ENCODE assay signal across 28 mouse cellular contexts in genomic region chr11:35780336-35780735, GRCm38 (mm10). TPM values are rescaled to one million over a fixed set of nuclear protein-coding genes. Genes with fewer than 3 reads are reported as not detected.
DNase-seq lines count a peak whose midpoint lies in the region; TF ChIP-seq lines count a peak whose summit lies in the region.
"Had no signal": no experiment of that assay in that cellular context is flagged by ENCODE, and none has a peak within 500 bp of the region (broad histone marks: within the 10 kb centered on the region; RNA-seq: fewer than 3 reads in every experiment).

No protein-coding gene starts in this region.

- peaks cover 2% of the 10 kb centered on the region; the same call in 1 of the 2 replicates for H3K79me2 ChIP-seq in heart, adult 2 months (replicated peaks; ENCODE audit: control insufficient read depth, insufficient read depth, low read length)

- no peak for TF ChIP-seq EP300 in heart, adult 2 months (IDR thresholded peaks at IDR 0.05; ENCODE audit: insufficient read depth, low read depth, low read length)

- TF ChIP-seq POLR2A in heart, adult 2 months (IDR thresholded peaks at IDR 0.05; ENCODE audit: insufficient read depth, low read depth, low read length): no peak

- no peak overlapping the region for H3K27ac ChIP-seq in heart, adult 2 months
- H3K27ac ChIP-seq: embryonic facial prominence, embryonic 10.5 days; embryonic facial prominence, embryonic 13.5 days; forebrain, embryonic 12.5 days; forebrain, embryonic 15.5 days; hindbrain, embryonic 10.5 days; hindbrain, embryonic 13.5 days had no signal

- no peak overlapping the region for H3K9ac ChIP-seq in heart, adult 2 months (ENCODE audit: low read depth, low read length)
- H3K9ac ChIP-seq: embryonic facial prominence, embryonic 13.5 days; forebrain, embryonic 12.5 days; forebrain, embryonic 15.5 days; hindbrain, embryonic 13.5 days had no signal

- H3K4me1 ChIP-seq in heart, adult 2 months (ENCODE audit: control insufficient read depth, insufficient read depth, low read length): no peaks in the 10 kb centered on the region
- H3K4me1 ChIP-seq: embryonic facial prominence, embryonic 10.5 days; embryonic facial prominence, embryonic 13.5 days; forebrain, embryonic 12.5 days; hindbrain, embryonic 10.5 days; hindbrain, embryonic 13.5 days had no signal

- 82% methylated on average over 3 of the region's 3 CpGs for WGBS in heart, adult 2 months

- intact Hi-C loops in heart, adult 2 months (cut with DNase I): no loop called here

- H3K4me3 ChIP-seq in heart, adult 2 months: no peak overlapping the region
- H3K4me3 ChIP-seq: embryonic facial prominence, embryonic 10.5 days; embryonic facial prominence, embryonic 13.5 days; erythroblast, embryonic 14.5 days; forebrain, embryonic 12.5 days; forebrain, embryonic 15.5 days; hindbrain, embryonic 10.5 days; hindbrain, embryonic 13.5 days had no signal

- H3K36me3 ChIP-seq in heart, adult 2 months (ENCODE audit: control insufficient read depth, insufficient read depth, low read length): peaks cover 13% of the 10 kb centered on the region

- H3K27me3 ChIP-seq in heart, adult 2 months (ENCODE audit: control insufficient read depth, insufficient read depth, low read length): no peaks in the 10 kb centered on the region
- H3K27me3 ChIP-seq: embryonic facial prominence, embryonic 13.5 days; forebrain, embryonic 12.5 days; forebrain, embryonic 15.5 days; hindbrain, embryonic 13.5 days had no signal

- no peak for DNase-seq in heart, adult 2 months
- DNase-seq in heart, adult 9 months (ENCODE audit: low spot score in 2 of 2): no peak
- peak; percentile 9 for DNase-seq in lung, postnatal 36 days
- no peak for DNase-seq in lung, postnatal 14 days
- peak; percentile 37 for DNase-seq in thymus, postnatal 4 days
- no peak for DNase-seq in thymus, postnatal 10 days (ENCODE audit: low spot score in 2 of 2)
- DNase-seq: adrenal gland, adult 8-10 months; adrenal gland, postnatal 25 days; cerebellum, adult 11-12 months; cerebellum, adult 8-10 months; cerebellum, postnatal 10 days; cerebellum, postnatal 36 days; embryo, embryonic 11 days; gastrocnemius, postnatal 10 days; gastrocnemius, postnatal 36 days; heart, adult 18-20 months; heart, postnatal 36 days had no signal

- TF ChIP-seq CTCF in heart, adult 2 months (IDR thresholded peaks at IDR 0.05): peak; percentile 44

RNA-seq across cellular contexts. Expression of gene Pank3, which starts 11.1 kb away (rescaled TPM):
- 10 to 100 TPM; 19.4 to 21.8 TPM for total RNA-seq in heart, adult 2 months (2021)
- polyA plus RNA-seq in heart, adult 2 months (2012; rRNA removed): 4.8 and 10.9 TPM in 2 replicates

RNA-seq across cellular contexts. Expression of gene Fbll1, which starts 18.3 kb away (rescaled TPM):
- not detected for total RNA-seq in heart, adult 2 months (2021)
- 0.12 TPM in 1 of 2 replicates, not detected in the other for polyA plus RNA-seq in heart, adult 2 months (2012; rRNA removed)
- total RNA-seq: gastrocnemius, postnatal 36 days; heart, adult 18-20 months; heart, postnatal 36 days; MEL had no signal
- polyA plus RNA-seq: CD4-positive, CD25-positive, alpha-beta regulatory T cell, adult 4 months; erythroblast, embryonic 14.5 days; heart, embryonic 11.5 days; heart, postnatal 0 days had no signal

RNA-seq across cellular contexts. Expression of gene Rars, which starts 54.0 kb away (rescaled TPM):
- 10 to 100 TPM; 36.3 to 37.4 TPM for total RNA-seq in heart, adult 2 months (2021)
- 11.7 and 21.8 TPM in 2 replicates for polyA plus RNA-seq in heart, adult 2 months (2012; rRNA removed)

Comparison
In these comparisons a context has a peak if more than half of its experiments do, and no peak if none do; other contexts are left out.
1. DNase-seq: peak in lung, postnatal 36 days (single experiment) and thymus, postnatal 4 days (single experiment); none in heart, adult 2 months (0 of 2), heart, adult 9 months (0 of 2), lung, postnatal 14 days (single experiment) and thymus, postnatal 10 days (0 of 2).